Mouse (Mus musculus): ENCODE data around the gene Olfr1342.

DNA sequence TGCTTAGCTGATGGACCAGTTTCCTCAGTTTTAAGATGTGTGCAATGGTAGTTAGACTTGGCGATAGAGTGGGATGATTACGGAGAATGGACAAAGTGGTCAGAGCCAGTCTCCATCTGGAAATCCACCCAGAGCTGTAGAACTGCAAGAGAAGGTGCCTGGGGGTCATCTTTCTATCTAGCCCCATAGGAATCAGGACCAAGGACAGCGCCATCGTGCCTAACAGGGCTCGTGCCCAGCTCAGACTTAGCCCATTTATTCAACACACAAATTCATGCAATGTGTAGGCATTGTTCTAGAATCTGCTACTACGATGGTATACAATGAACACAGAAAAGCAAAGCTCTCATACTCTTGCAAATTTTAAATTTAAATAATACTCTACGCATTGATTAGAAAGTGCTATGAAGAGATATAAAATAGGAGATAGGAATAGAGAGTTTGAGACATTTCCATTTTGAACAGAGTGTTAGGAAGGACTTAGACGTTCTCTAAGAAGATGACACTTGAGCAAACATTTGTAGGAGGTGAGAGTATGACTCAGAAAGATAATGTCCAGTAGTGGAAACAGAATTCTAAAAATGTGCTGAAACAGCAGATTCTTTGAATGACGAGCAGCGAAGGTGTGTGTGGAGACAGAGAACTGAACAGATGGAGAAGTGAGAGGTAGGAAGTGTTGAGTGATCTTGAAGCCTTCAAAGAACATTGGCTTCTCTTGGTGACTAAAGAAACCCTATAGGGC, 29.4 kb upstream of the Olfr1342 start:
- TF ChIP-seq CTCF (IDR thresholded peaks at IDR 0.05) (no peak), POLR2A (IDR thresholded peaks at IDR 0.05; ENCODE audit: insufficient read depth, low read depth, low read length) (no peak), EP300 (IDR thresholded peaks at IDR 0.05; ENCODE audit: insufficient read depth, low read depth, low read length) (no peak)

All from heart, adult 2 months (tissue).